Mouse (Mus musculus) heart, postnatal 14 days (tissue): Measurements from ENCODE around the gene Egfl6. TPM values are rescaled to one million over a fixed set of nuclear protein-coding genes. Genes with fewer than 3 reads are reported as not detected.

ENCODE experiments used
- total RNA-seq, 2 experiments: library from RNA; stranded (reverse); gene quantifications; 2 replicates each; pipeline ENCODE4 v1.2.3; 2021

Gene Egfl6
- total RNA-seq, 2 experiments from 2014 or later: 0.48 to 0.49 TPM

Other genes with a start within 250 kb of the Egfl6 start
- gene Trappc2, start 145.1 kb downstream of the Egfl6 start, total RNA-seq: 10 to 100 TPM; 13.0 to 17.8 TPM
- gene Ofd1, start 145.0 kb downstream of the Egfl6 start, total RNA-seq: 1 to 10 TPM; 3.6 to 4.0 TPM
- gene Rab9, start 105.9 kb downstream of the Egfl6 start, total RNA-seq: 10 to 100 TPM; 21.1 to 26.0 TPM
- 1 to 10 TPM; 2.7 to 2.8 TPM for gene Tceanc, start 67.2 kb downstream of the Egfl6 start, total RNA-seq